Mouse (Mus musculus) C2C12 (cell line): Measurements from ENCODE around the gene Coro6. TPM values are rescaled to one million over a fixed set of nuclear protein-coding genes. Genes with fewer than 3 reads are reported as not detected.

Experiments
- H3K27me3 ChIP-seq: one replicate; pipeline ENCODE4 v1.6.1; 2011; ENCODE audit not compliant: control insufficient read depth, insufficient read depth, insufficient read length
- H3K36me3 ChIP-seq: one replicate; pipeline ENCODE4 v1.6.1; 2011; ENCODE audit not compliant: control insufficient read depth, insufficient read depth
- H3K4me3 ChIP-seq: one replicate; pipeline ENCODE4 v1.5.1; 2011; ENCODE audit warnings: mild to moderate bottlenecking, control low read depth; ENCODE audit not compliant: poor library complexity, insufficient read depth, severe bottlenecking
- H3K79me2 ChIP-seq: one replicate; pipeline ENCODE4 v1.6.1; 2011; ENCODE audit not compliant: control insufficient read depth, insufficient read depth
- H3K79me3 ChIP-seq: one replicate; pipeline ENCODE4 v1.6.1; 2011; ENCODE audit warnings: low read depth, control low read depth
- H3ac ChIP-seq: one replicate; pipeline ENCODE3; 2011; ENCODE audit warnings: low read depth; ENCODE audit not compliant: control insufficient read depth, insufficient read length
- CEBPB ChIP-seq: IDR thresholded peaks from one replicate; pipeline ENCODE4 v1.6.1; 2011; ENCODE audit warnings: low read depth, mild to moderate bottlenecking, control low read depth, moderate library complexity
- CTCF ChIP-seq: IDR thresholded peaks from one replicate; pipeline ENCODE4 v1.5.1; 2011; ENCODE audit not compliant: control insufficient read depth, insufficient read depth, insufficient read length
- FOSL1 ChIP-seq: IDR thresholded peaks from one replicate; pipeline ENCODE4 v1.8.0; 2011; ENCODE audit warnings: mild to moderate bottlenecking, low read length; ENCODE audit not compliant: poor library complexity, insufficient read depth, severe bottlenecking
- MAX ChIP-seq: IDR thresholded peaks from one replicate; pipeline ENCODE4 v1.6.1; 2011; ENCODE audit warnings: mild to moderate bottlenecking, control low read depth
- MYOD1 ChIP-seq: IDR thresholded peaks from one replicate; pipeline ENCODE4 v1.6.1; 2011; ENCODE audit warnings: low read depth; ENCODE audit not compliant: control insufficient read depth, insufficient read length
- MYOG ChIP-seq: IDR thresholded peaks from one replicate; pipeline ENCODE4 v1.6.1; 2011; ENCODE audit not compliant: control insufficient read depth, insufficient read length; ENCODE audit errors: extremely low read depth
- USF1 ChIP-seq: IDR thresholded peaks from one replicate; pipeline ENCODE4 v1.6.1; 2011; ENCODE audit warnings: low read depth, mild to moderate bottlenecking, control low read depth, moderate library complexity
- polyA plus RNA-seq: library from polyadenylated mRNA; unstranded; fragments of >200 nt; fragmentation: generic; extraction: Trizol; gene quantifications from one replicate; pipeline ENCODE4 v1.2.1, GENCODE M21; 2012; ENCODE audit warnings: missing spikeins

The Coro6 gene
- polyA plus RNA-seq, 1 experiment: 12.8 TPM

GRCm38 (mm10) chr11:77476895-77477294, 14.7 kb downstream of the Coro6 start:
- H3K36me3 ChIP-seq: peaks cover 35% of the 10 kb centered on the region
- H3K27me3 ChIP-seq: no peaks in the 10 kb centered on the region
- H3K79me2 ChIP-seq: peaks cover 50% of the 10 kb centered on the region
- H3ac ChIP-seq: no peak overlapping the region
- no peak overlapping the region for H3K4me3 ChIP-seq
- peaks cover 47% of the 10 kb centered on the region for H3K79me3 ChIP-seq
- TF ChIP-seq MAX (no peak), MYOD1 (no peak), CTCF (no peak), FOSL1 (no peak), CEBPB (no peak)

DNA sequence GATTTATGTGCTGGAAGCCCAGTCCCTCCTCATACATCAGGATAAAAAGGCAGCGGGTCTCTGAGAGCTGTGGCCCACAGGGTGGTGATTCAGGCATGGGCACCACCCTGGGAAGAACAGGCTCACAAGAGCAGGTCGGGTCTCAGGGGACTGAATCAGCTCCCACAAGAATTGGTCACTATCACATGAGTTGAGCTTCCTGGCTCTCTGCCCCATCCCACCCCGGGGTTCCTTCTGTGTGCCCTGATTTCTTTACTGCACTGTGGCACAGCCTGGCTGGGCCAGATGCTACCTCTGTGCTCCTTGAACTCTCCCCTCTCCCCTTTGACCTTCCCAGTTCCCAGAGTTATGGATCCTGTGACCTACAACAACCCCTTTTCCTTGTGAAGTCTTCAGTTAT, 20.8 kb downstream of the Coro6 start:
- no peaks in the 10 kb centered on the region for H3K36me3 ChIP-seq
- no peak overlapping the region for H3ac ChIP-seq
- H3K27me3 ChIP-seq: no peaks in the 10 kb centered on the region
- peaks cover 82% of the 10 kb centered on the region for H3K79me3 ChIP-seq
- TF ChIP-seq USF1 (peak; percentile 8), MYOD1 (peak; percentile 22), MAX (peak; percentile 53), CTCF (no peak)
- H3K4me3 ChIP-seq: no peak overlapping the region
- H3K79me2 ChIP-seq: peaks cover 98% of the 10 kb centered on the region

DNA sequence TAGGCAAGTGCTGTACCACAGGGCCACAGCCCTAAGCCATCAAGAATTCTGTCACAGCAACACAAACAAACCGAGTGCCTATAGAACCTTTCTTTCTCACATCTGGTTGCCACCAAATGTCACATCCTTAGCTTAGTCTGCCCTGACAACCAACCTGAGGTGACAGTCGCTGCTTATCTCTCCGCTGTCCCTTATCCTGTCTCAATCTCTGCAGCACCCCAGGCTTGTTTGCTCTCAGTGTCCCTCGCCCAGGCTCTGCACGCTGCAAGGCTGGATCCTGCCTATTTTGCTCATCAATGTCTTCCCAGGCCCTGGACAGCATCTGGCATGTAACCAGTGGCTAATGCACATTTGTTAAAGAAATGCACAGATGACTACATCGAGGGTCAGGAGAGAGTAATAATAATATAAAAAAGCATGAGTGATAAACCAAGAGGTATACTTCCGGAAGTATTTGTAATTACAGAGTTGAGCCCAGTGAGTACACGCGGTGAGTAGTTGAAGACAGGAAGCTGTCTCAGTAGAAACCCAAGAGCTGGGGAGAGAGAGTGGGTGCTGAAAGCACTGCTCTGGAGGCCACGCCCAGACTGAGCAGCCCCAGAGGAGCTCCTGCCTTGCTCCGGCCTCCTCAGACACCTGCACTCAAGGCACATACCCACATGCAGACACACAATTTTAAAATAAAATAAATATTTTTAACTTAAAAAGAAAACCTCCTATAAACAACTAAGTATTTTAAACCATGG, 21.5 kb downstream of the Coro6 start:
- Histone ChIP-seq H3K79me3 (peaks cover 82% of the 10 kb centered on the region), H3K4me3 (no peak overlapping the region), H3ac (no peak overlapping the region), H3K36me3 (no peaks in the 10 kb centered on the region), H3K27me3 (no peaks in the 10 kb centered on the region), H3K79me2 (peaks cover 98% of the 10 kb centered on the region)
- TF ChIP-seq MYOG: no peak
- peak; percentile 82 for TF ChIP-seq MAX
- no peak for TF ChIP-seq USF1
- TF ChIP-seq FOSL1: no peak
- no peak for TF ChIP-seq MYOD1

- TF ChIP-seq USF1: no peak
- no peak for TF ChIP-seq MYOD1
- no peak for TF ChIP-seq MYOG
- TF ChIP-seq CTCF: no peak
- TF ChIP-seq CEBPB: no peak
- no peak for TF ChIP-seq FOSL1
- TF ChIP-seq MAX: no peak
- H3K27me3 ChIP-seq: no peaks in the 10 kb centered on the region
- H3ac ChIP-seq: no peak overlapping the region
- no peaks in the 10 kb centered on the region for H3K36me3 ChIP-seq
- no peak overlapping the region for H3K4me3 ChIP-seq
- peaks cover 96% of the 10 kb centered on the region for H3K79me2 ChIP-seq
- peaks cover 76% of the 10 kb centered on the region for H3K79me3 ChIP-seq
Measured at GRCm38 (mm10) chr11:77485229-77485628, 23.0 kb downstream of the Coro6 start.

DNA sequence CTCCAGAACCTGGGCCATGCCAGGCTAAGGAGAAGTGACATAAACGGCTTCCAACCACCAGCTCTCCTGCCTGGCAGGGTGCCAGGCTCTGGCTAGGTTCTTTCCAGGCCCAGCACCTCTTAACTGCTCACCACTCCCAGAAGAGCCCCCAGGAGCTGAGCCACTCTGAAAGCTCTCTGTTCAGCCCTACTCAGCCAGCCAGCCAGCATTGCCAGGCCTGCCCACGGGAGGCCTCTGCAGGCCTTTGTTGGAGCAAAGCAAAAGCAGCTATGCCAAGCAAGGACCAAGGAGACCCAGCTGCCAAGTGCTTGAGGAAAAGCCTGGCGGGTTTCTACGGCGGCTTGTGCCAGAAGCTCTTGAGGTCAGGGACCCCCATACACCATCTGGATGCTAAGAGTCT, 24.6 kb downstream of the Coro6 start:
- Histone ChIP-seq H3K79me3 (peaks cover 61% of the 10 kb centered on the region), H3K27me3 (no peaks in the 10 kb centered on the region), H3ac (no peak overlapping the region), H3K4me3 (no peak overlapping the region), H3K36me3 (no peaks in the 10 kb centered on the region), H3K79me2 (peaks cover 84% of the 10 kb centered on the region)
- TF ChIP-seq MAX (no peak), MYOD1 (no peak), CEBPB (no peak)

GRCm38 (mm10) chr11:77488771-77489581, 26.8 kb downstream of the Coro6 start:
- no peaks in the 10 kb centered on the region for H3K27me3 ChIP-seq
- TF ChIP-seq MAX: no peak
- no peak for TF ChIP-seq USF1
- no peak for TF ChIP-seq MYOD1
- H3K36me3 ChIP-seq: no peaks in the 10 kb centered on the region
- peaks cover 55% of the 10 kb centered on the region for H3K79me3 ChIP-seq
- H3ac ChIP-seq: peak overlapping the region; percentile 84
- H3K4me3 ChIP-seq: peak overlapping the region; percentile 83
- peaks cover 71% of the 10 kb centered on the region for H3K79me2 ChIP-seq
